Mouse (Mus musculus): ENCODE results near the gene Vapa.
"Not testable (repeated sequence)": the region's sequence is repeated elsewhere in the genome, so short reads cannot be mapped to it uniquely, and the experiment has no call there.

The Vapa gene

GRCm38 (mm10) chr17:65613463-65614412 is at the start of gene Vapa:
Gene Vapa (minus strand): TSS chr17:65613555.
- peak; percentile 98 for DNase-seq

- DNase-seq, result no peak
Measured at GRCm38 (mm10) chr17:65662662-65663061, 49.3 kb upstream of the Vapa start.

- DNase-seq, result no peak
Measured at GRCm38 (mm10) chr17:65658416-65658815, 45.1 kb upstream of the Vapa start.

GRCm38 (mm10) chr17:65657958-65658357 is 44.6 kb upstream of the Vapa start:
- DNase-seq, result no peak

- no peak for DNase-seq
Measured at GRCm38 (mm10) chr17:65656731-65657130, 43.4 kb upstream of the Vapa start.

- DNase-seq, result no peak
Measured at GRCm38 (mm10) chr17:65656076-65656475, 42.7 kb upstream of the Vapa start.

- no peak for DNase-seq
Measured at GRCm38 (mm10) chr17:65655608-65656007, 42.3 kb upstream of the Vapa start.

GRCm38 (mm10) chr17:65650598-65650997 is 37.2 kb upstream of the Vapa start:
- DNase-seq, result no peak

GRCm38 (mm10) chr17:65649175-65649493 is 35.8 kb upstream of the Vapa start:
- no peak for DNase-seq

- DNase-seq, result no peak
Measured at GRCm38 (mm10) chr17:65648371-65649174, 35.2 kb upstream of the Vapa start.

- no peak for DNase-seq
Measured at GRCm38 (mm10) chr17:65647961-65648360, 34.6 kb upstream of the Vapa start.

GRCm38 (mm10) chr17:65647226-65647625 is 33.9 kb upstream of the Vapa start:
- DNase-seq, result no peak

GRCm38 (mm10) chr17:65643579-65643978 is 30.2 kb upstream of the Vapa start:
- DNase-seq, result no peak

- peak; percentile 75 for DNase-seq
Measured at GRCm38 (mm10) chr17:65643051-65643521, 29.7 kb upstream of the Vapa start.

- no peak for DNase-seq
Measured at GRCm38 (mm10) chr17:65642578-65642991, 29.2 kb upstream of the Vapa start.

- no peak for DNase-seq
Measured at GRCm38 (mm10) chr17:65641734-65642218, 28.4 kb upstream of the Vapa start, which contains the start of gene Txndc2. Gene Txndc2 (minus strand): TSS chr17:65642168.

- no peak for DNase-seq
Measured at GRCm38 (mm10) chr17:65639144-65639543, 25.8 kb upstream of the Vapa start.

- DNase-seq, result no peak
Measured at GRCm38 (mm10) chr17:65635715-65636360, 22.5 kb upstream of the Vapa start.

GRCm38 (mm10) chr17:65629943-65630342 is 16.6 kb upstream of the Vapa start:
- DNase-seq, result no peak

GRCm38 (mm10) chr17:65628823-65629532 is 15.6 kb upstream of the Vapa start:
- DNase-seq, result not testable (repeated sequence)

- no peak for DNase-seq
Measured at GRCm38 (mm10) chr17:65626301-65626700, 12.9 kb upstream of the Vapa start.

- DNase-seq, result no peak
Measured at GRCm38 (mm10) chr17:65625563-65625962, 12.2 kb upstream of the Vapa start.
